Mouse (Mus musculus) liver, embryonic 15.5 days (tissue): ENCODE results near the gene Crct1. TPM values are rescaled to one million over a fixed set of nuclear protein-coding genes. Genes with fewer than 3 reads are reported as not detected.

Source experiments
- ATAC-seq: fragments of 200-750 bp; cut with Nextera tagmentation; 2 replicates; pipeline ENCODE4 v1.8.0; 2017; ENCODE audit warnings: moderate number of reproducible peaks, mild to moderate bottlenecking, moderate library complexity; ENCODE audit not compliant: insufficient read depth
- H3K27ac ChIP-seq: fragments of 300-500 bp; sonication (generic); replicated peaks from 2 replicates; pipeline ENCODE4 v1.5.1; 2015; ENCODE audit warnings: mild to moderate bottlenecking, inconsistent platforms
- H3K27me3 ChIP-seq: fragments of 300-500 bp; sonication (generic); 2 replicates; pipeline ENCODE4 v1.6.1; 2015; ENCODE audit warnings: mild to moderate bottlenecking, inconsistent platforms
- H3K36me3 ChIP-seq: fragments of 300-500 bp; sonication (generic); replicated peaks from 2 replicates; pipeline ENCODE4 v1.6.1; 2015; ENCODE audit warnings: moderate library complexity, mild to moderate bottlenecking, inconsistent platforms
- H3K4me1 ChIP-seq: fragments of 300-500 bp; sonication (generic); replicated peaks from 2 replicates; pipeline ENCODE4 v1.6.1; 2015; ENCODE audit warnings: inconsistent platforms
- H3K4me2 ChIP-seq: fragments of 300-500 bp; sonication (generic); 2 replicates; pipeline ENCODE4 v1.6.1; 2015; ENCODE audit warnings: moderate library complexity, mild to moderate bottlenecking, inconsistent platforms
- H3K4me3 ChIP-seq: fragments of 300-500 bp; sonication (generic); replicated peaks from 2 replicates; pipeline ENCODE4 v1.5.1; 2015; ENCODE audit warnings: mild to moderate bottlenecking, inconsistent platforms
- H3K9ac ChIP-seq: fragments of 300-500 bp; sonication (generic); 2 replicates; pipeline ENCODE4 v1.6.1; 2015; ENCODE audit warnings: moderate library complexity, mild to moderate bottlenecking, inconsistent platforms
- H3K9me3 ChIP-seq: fragments of 300-500 bp; sonication (generic); replicated peaks from 2 replicates; pipeline ENCODE4 v1.6.1; 2016; ENCODE audit warnings: inconsistent platforms
- WGBS: fragments of 180-500 bp; shearing (Covaris S2); methylation state at CpG from one replicate; pipeline ENCODE4 v1.1.7; 2015; ENCODE audit warnings: mixed read lengths; ENCODE audit not compliant: insufficient replicate concordance; 5-methylcytosine and 5-hydroxymethylcytosine counted together
- polyA plus RNA-seq: library from polyadenylated mRNA; unstranded; fragments of >200 nt; fragmentation: Nextera tagmentation; extraction: Ambion mirVana; gene quantifications from 2 replicates; pipeline ENCODE4 v1.2.1, GENCODE M21; 2015

The Crct1 gene
- polyA plus RNA-seq, result not detected in 2 replicates

DNA sequence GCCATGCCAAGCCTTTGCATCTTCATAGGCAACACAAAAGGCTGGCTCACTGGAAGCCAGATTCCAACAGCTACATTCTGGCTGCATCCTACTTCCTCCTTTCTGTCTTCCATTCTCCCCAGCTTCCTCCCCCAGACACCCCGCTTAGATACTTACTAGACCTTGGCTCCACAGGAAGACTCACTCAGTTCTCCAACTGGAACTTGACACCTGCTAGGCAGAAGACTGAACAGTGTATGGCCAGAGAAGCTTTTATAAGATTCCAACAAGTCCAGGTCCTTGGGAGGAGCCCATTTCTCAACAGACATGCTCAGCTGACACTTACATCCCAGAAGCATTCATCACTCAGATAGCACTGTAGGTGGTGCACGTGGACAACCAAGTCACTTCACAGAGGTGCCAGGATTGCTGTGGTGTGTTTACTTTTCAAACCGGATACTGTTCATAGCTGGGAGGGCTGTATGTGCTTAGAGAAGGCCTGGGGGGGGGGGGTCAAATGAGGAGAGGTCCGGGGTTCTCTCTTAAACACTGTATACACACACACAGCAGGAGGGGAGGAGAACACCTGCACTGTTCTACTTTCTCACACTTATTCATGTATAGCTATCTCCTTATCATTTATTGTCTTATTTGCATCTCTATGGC is at the start of gene Crct1:
Crct1 (minus strand) TSS at position 228 of the 645 bp plus-strand sequence.
- 31% methylated on average over 4 of the region's 4 CpGs for WGBS
- Histone ChIP-seq H3K27ac (no peak within 1 kb of the TSS), H3K9ac (no peak within 1 kb of the TSS), H3K36me3 (no peaks in the 10 kb centered on the region), H3K4me1 (no peaks in the 10 kb centered on the region), H3K27me3 (peaks cover 18% of the 10 kb centered on the region), H3K4me2 (peak within 1 kb of the TSS; percentile 53), H3K4me3 (peak within 1 kb of the TSS; percentile 34), H3K9me3 (no peaks in the 10 kb centered on the region)
- no peak for ATAC-seq

DNA sequence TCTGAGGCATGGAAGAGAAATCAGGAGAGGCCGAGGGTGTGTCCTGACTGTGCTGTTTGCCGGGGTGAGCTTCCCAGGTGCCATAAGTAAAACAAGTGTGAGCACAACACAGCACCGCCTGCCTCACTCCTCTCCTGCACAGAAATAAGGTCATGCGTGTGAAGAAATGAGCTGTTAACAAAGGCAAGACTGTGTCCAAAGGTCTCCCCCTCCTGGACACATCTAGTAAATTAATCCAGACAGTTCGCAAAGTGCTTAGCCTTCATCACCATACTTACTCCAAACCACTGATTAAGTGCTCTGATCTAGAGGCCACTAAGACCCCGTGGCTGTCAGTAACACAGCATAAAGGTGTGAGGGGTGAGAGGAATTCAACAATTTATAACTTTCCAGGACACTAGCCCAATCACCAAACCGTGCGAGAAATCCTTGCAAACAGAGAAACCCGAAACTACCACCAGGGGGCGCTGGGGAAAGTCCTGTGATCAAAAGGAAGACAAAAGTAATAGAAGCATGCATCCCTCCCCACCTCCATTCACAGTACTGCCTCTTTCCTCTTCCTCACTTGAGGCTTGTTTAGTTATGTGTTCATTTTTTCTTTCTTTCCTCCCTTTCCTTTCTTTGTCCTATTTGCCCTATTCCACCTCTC is 37.5 kb upstream of the Crct1 start:
- H3K9me3 ChIP-seq, result no peaks in the 10 kb centered on the region
- H3K4me3 ChIP-seq, result no peak overlapping the region
- 46% methylated on average over 10 of the region's 10 CpGs for WGBS
- no peaks in the 10 kb centered on the region for H3K4me1 ChIP-seq
- H3K27ac ChIP-seq, result no peak overlapping the region
- H3K36me3 ChIP-seq, result no peaks in the 10 kb centered on the region
- ATAC-seq, result no peak
- H3K27me3 ChIP-seq, result no peaks in the 10 kb centered on the region
- no peak overlapping the region for H3K9ac ChIP-seq
- H3K4me2 ChIP-seq, result no peak overlapping the region

DNA sequence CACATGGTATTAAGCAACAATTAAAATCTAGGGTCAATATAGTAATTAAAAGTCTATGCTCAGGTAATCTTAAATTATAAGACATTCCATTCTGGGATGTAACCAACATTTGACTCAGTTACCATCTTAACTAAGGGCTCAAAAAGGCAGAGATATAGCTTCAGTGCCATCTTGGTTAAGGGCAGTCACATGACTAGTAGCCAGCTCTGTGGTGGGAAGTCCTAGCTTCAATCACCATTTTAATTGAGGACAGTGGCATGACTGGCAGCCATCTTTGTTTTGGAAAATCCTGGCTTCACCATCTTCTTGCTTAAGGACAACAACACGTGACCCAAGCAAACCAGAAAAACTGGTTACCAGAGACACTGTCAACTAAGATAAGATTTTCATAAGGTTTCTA is 34.7 kb upstream of the Crct1 start:
- no peak for ATAC-seq
- 49% methylated on average over 1 of the region's 1 CpGs for WGBS

DNA sequence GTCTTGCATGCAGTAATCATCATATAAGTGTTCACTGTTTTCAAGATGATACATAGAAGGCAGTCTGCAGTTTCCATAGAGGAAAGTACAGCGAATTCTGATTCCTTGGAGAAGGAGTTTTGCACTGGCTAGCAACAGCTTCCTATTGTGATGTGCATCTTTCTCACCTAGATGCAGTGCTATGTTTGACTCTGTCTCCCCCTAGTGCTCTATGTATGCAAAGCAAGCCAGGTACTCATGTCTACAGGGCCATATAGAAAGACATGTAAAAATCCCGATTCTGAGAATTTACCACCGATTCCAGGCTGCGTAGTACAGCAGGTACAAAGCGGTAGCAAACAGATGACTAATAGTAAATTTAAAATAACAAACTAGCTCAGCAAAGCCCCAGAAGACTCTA is 16.0 kb upstream of the Crct1 start:
- 50% methylated on average over 5 of the region's 5 CpGs for WGBS
- Histone ChIP-seq H3K27ac (no peak overlapping the region), H3K4me3 (no peak overlapping the region), H3K36me3 (no peaks in the 10 kb centered on the region), H3K4me2 (no peak overlapping the region), H3K27me3 (no peaks in the 10 kb centered on the region), H3K4me1 (no peaks in the 10 kb centered on the region), H3K9me3 (no peaks in the 10 kb centered on the region), H3K9ac (no peak overlapping the region)
- ATAC-seq, result no peak

More for the DNA sequence above, 34.7 kb upstream of the Crct1 start:
- Histone ChIP-seq H3K4me1 (no peaks in the 10 kb centered on the region), H3K4me2 (no peak overlapping the region), H3K36me3 (no peaks in the 10 kb centered on the region), H3K27ac (no peak overlapping the region), H3K4me3 (no peak overlapping the region), H3K27me3 (no peaks in the 10 kb centered on the region), H3K9me3 (no peaks in the 10 kb centered on the region), H3K9ac (no peak overlapping the region)

DNA sequence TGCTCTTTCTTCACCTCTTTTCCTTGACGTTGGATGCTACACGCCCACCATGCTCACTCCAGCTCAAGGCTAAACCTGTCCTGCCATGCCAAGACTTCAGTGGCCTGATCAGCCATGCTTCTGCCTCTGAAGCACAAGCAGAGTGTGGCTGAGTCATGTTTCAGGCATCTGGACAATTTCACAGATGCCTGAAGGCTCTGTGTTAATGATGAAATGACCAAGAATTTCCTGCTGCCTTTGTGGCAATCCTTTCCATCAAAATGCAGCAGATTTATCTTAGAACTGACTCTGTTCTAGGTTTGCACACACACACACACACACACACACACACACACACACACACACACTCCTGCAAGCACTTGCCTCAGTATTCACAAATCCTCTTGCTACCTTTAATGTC is 10.0 kb upstream of the Crct1 start:
- Histone ChIP-seq H3K36me3 (no peaks in the 10 kb centered on the region), H3K27me3 (no peaks in the 10 kb centered on the region), H3K9ac (no peak overlapping the region), H3K4me1 (no peaks in the 10 kb centered on the region), H3K9me3 (no peaks in the 10 kb centered on the region), H3K4me3 (no peak overlapping the region), H3K4me2 (no peak overlapping the region), H3K27ac (no peak overlapping the region)
- ATAC-seq, result no peak
- WGBS, result 54% methylated on average over 2 of the region's 2 CpGs

DNA sequence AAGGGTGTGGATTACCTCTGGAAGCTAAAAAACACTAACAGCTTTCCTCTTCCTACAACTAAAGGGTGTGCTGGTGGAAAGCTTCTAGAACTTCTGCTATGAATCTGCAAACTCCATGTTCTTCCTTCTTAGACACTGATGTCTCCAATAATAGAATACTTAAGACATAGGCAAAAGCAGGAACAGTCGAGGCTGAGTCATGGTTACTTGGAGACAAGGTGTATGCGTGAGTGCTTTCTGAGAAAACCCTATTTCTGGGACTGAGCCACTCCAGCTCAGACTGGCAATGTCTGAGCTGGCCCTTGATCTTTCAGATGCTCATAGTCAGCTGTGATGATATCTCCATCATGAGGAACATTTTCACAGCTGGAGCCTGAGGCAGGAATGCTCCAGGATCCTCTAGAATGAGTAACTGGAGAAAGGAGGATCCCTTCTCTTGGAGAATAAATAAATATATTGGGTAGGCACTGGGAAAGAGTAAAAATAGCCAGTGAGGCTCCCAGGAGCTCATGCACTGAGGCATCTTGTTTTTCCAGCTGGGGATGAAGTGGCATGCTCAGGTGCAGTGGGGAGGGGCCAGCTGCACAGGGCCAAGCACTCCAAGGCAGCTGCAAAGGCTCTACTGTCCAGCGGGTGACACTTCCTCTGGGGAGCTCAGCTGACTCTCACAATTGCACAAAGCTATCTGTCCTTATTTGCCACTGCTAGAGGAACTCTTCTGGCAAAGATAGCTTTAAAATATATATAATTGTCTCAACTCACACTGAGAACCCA is 8.1 kb upstream of the Crct1 start:
- Histone ChIP-seq H3K4me3 (no peak overlapping the region), H3K9ac (no peak overlapping the region), H3K9me3 (no peaks in the 10 kb centered on the region), H3K4me1 (no peaks in the 10 kb centered on the region), H3K27ac (no peak overlapping the region), H3K36me3 (no peaks in the 10 kb centered on the region), H3K4me2 (no peak overlapping the region), H3K27me3 (no peaks in the 10 kb centered on the region)
- WGBS, result 55% methylated on average over 3 of the region's 3 CpGs
- ATAC-seq, result no peak

DNA sequence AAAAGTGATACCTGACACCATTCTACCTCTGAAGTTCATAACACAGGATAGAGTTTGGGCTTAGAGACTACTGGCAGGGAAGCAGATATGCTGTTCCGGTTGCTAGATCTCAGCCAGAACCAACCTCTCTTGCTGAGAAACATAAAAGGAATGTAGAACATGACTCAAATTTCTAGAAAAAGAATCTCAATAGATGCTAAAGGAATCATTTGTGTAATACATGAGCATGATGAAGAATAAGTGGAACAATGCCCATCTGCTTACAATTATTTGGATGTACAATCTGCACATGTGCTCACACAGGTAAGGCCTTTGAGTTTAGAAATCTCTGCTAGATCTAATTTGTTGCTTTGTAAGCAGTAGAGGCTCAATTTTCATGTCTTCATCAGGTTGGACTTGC is 5.7 kb upstream of the Crct1 start:
- H3K27ac ChIP-seq, result no peak overlapping the region
- no peak overlapping the region for H3K4me3 ChIP-seq
- no peak for ATAC-seq
- H3K36me3 ChIP-seq, result no peaks in the 10 kb centered on the region
- no peak overlapping the region for H3K4me2 ChIP-seq
- 78% methylated on average over 1 of the region's 1 CpGs for WGBS
- no peaks in the 10 kb centered on the region for H3K4me1 ChIP-seq
- no peaks in the 10 kb centered on the region for H3K27me3 ChIP-seq
- H3K9ac ChIP-seq, result no peak overlapping the region
- H3K9me3 ChIP-seq, result no peaks in the 10 kb centered on the region

DNA sequence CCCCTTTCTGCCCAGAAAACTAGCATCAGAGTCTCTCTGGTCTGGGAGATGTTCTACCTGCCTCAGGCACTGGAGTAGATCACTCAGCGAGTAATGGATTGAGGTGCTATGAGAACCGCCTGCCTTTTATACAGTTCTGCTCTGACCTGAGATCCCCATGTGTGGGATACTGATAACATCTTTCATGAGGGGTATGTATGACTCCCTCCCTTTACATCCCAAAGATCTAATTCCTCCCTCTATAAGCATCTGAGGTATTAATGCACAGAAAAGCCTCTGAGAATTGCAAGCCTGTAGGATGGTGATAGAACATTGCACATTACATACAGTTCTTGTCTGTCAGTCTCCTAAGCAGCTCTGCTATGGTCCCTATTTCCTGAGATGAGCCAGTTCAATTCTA is 3.5 kb upstream of the Crct1 start, which contains the start of gene Lce1m:
Lce1m (minus strand) TSS at position 101 of the 400 bp plus-strand sequence.
- no peaks in the 10 kb centered on the region for H3K4me1 ChIP-seq
- no peak within 1 kb of the TSS for H3K4me3 ChIP-seq
- H3K9ac ChIP-seq, result no peak within 1 kb of the TSS
- no peaks in the 10 kb centered on the region for H3K9me3 ChIP-seq
- peaks cover 16% of the 10 kb centered on the region for H3K27me3 ChIP-seq
- no peak within 1 kb of the TSS for H3K4me2 ChIP-seq
- no peak within 1 kb of the TSS for H3K27ac ChIP-seq
- no peaks in the 10 kb centered on the region for H3K36me3 ChIP-seq
- no peak for ATAC-seq
- WGBS, result 72% methylated on average over 2 of the region's 2 CpGs

DNA sequence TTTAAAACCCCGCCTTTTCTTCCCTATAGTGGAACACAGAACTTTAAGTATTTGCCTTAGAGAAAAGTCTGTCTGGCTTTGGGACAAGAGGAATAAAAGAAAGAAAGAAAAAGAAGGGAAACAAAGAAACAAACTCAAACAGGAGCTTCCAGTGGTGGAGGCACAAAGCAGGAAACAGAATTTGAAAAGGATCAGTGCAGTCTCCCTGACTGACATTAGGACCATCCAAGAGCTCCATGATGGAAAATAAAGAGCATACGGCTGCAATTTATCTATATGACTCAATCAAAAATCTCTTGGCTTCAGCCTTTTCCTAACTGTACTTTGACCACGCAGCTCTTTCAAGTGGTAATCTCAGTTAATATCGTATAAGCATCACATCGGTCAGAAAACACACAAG is 616 bp downstream of the Crct1 start:
- no peak overlapping the region for H3K9ac ChIP-seq
- H3K9me3 ChIP-seq, result no peaks in the 10 kb centered on the region
- H3K36me3 ChIP-seq, result no peaks in the 10 kb centered on the region
- H3K27ac ChIP-seq, result no peak overlapping the region
- no peak for ATAC-seq
- peak overlapping the region; percentile 53 for H3K4me2 ChIP-seq
- H3K4me3 ChIP-seq, result peak overlapping the region; percentile 34
- 34% methylated on average over 5 of the region's 5 CpGs for WGBS
- H3K27me3 ChIP-seq, result peaks cover 18% of the 10 kb centered on the region
- no peaks in the 10 kb centered on the region for H3K4me1 ChIP-seq

DNA sequence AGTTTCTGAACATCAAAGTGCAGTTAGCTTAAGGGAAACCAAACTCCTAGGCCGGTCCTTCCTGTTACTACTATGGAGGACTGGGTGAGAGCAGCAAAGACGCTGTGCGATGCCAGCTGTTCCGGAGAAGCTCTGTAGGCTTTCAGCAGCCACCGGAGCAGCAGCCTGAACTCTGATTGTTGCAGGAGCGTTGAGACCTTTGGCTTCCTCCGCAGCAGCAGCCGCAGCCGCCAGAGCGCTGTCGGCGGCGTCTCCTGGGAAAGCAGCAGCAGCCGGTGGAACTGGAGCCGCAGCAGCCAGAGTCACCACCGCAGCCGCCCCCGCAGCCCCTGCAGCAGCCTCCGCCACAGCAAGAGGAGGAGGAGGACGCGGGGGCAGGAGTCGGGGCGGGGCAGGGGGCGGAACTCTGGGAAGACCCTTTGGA is 1.1 kb downstream of the Crct1 start:
- Histone ChIP-seq H3K27ac (no peak overlapping the region), H3K4me1 (no peaks in the 10 kb centered on the region), H3K4me2 (peak overlapping the region; percentile 53), H3K27me3 (peaks cover 18% of the 10 kb centered on the region), H3K36me3 (no peaks in the 10 kb centered on the region), H3K9me3 (no peaks in the 10 kb centered on the region), H3K9ac (no peak overlapping the region), H3K4me3 (peak overlapping the region; percentile 34)
- no peak for ATAC-seq
- WGBS, result 3% methylated on average over 24 of the region's 24 CpGs

DNA sequence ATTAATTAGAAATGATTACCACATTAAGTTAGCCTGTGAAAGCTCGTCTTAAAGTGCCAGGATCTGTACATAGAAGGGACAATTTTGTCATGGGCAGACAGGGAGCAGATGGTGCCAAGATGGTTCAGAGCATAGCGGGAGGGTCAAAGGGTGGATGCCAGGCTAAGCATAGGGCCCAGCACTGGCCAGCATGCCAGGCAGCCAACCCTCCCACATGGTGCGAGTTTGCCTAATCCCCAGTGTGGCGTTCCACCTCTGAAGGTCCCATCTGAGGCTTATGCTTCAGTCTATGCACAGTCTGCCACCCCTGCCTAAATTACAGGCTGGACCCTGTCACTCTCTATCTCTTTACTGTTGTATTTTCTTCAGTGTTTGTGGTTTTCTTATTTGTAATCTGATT is 12.6 kb downstream of the Crct1 start:
- Histone ChIP-seq H3K4me2 (no peak overlapping the region), H3K9ac (no peak overlapping the region), H3K4me1 (no peaks in the 10 kb centered on the region), H3K27ac (no peak overlapping the region), H3K9me3 (no peaks in the 10 kb centered on the region), H3K27me3 (no peaks in the 10 kb centered on the region), H3K36me3 (no peaks in the 10 kb centered on the region), H3K4me3 (no peak overlapping the region)
- ATAC-seq, result no peak
- 47% methylated on average over 4 of the region's 4 CpGs for WGBS
